8 mouse cellular contexts compared by ENCODE assay signal in the genomic region with DNA sequence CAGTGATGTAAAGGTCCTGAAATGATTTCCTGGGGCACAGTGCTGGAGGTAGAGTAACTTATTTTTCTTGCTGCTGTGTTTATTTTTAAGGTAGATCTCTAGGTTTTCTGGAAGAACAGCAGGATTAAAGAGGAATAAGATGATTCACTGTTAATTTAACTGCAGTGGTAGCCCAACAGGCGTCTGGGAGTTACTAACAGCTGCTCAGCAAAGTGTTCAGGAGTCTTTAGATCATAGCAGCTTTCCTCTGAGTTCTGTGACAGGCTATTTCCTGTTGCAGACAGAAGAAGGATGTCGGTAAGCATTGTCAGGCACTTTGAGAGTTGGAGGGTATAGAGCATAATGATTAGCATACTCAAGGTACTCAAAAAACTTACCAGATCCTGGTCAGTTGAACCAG. TPM values are rescaled to one million over a fixed set of nuclear protein-coding genes. Genes with fewer than 3 reads are reported as not detected.
DNase-seq lines count a peak whose midpoint lies in the region; ATAC-seq and TF ChIP-seq lines count a peak whose summit lies in the region.

No protein-coding gene starts in this region.

- TF ChIP-seq POLR2A in liver, adult 2 months (IDR thresholded peaks at IDR 0.05; ENCODE audit: extremely low read depth, insufficient read depth, low read length), result no peak

- H3K27me3 ChIP-seq in liver, adult 2 months (ENCODE audit: control insufficient read depth, insufficient read depth, low read length), result no peaks in the 10 kb centered on the region
- H3K27me3 ChIP-seq in embryonic facial prominence, embryonic 13.5 days, result no peaks in the 10 kb centered on the region
- no peaks in the 10 kb centered on the region for H3K27me3 ChIP-seq in intestine, embryonic 15.5 days (replicated peaks)
- H3K27me3 ChIP-seq in midbrain, embryonic 16.5 days (ENCODE audit: control insufficient read depth, insufficient read depth, low read depth, low read length), result no peaks in the 10 kb centered on the region

- WGBS in liver, adult 2 months, result 1% methylated on average over 2 of the region's 2 CpGs
- 5% methylated on average over 2 of the region's 2 CpGs for WGBS in embryonic facial prominence, embryonic 13.5 days
- 10% methylated on average over 2 of the region's 2 CpGs for WGBS in intestine, embryonic 15.5 days
- 0% methylated on average over 2 of the region's 2 CpGs for WGBS in midbrain, embryonic 16.5 days

- TF ChIP-seq CTCF in liver, adult 2 months (IDR thresholded peaks at IDR 0.05; ENCODE audit: low read depth, low read length), result no peak

- peaks cover 10% of the 10 kb centered on the region for H3K79me2 ChIP-seq in liver, adult 2 months (ENCODE audit: control insufficient read depth, insufficient read depth, low read length)

- H3K9me3 ChIP-seq in embryonic facial prominence, embryonic 13.5 days, result no peaks in the 10 kb centered on the region
- no peaks in the 10 kb centered on the region for H3K9me3 ChIP-seq in intestine, embryonic 15.5 days
- no peaks in the 10 kb centered on the region for H3K9me3 ChIP-seq in midbrain, embryonic 16.5 days (replicated peaks; ENCODE audit: control insufficient read depth, low read length, poor library complexity, severe bottlenecking)

- peak overlapping the region; percentile 70 for H3K4me2 ChIP-seq in embryonic facial prominence, embryonic 13.5 days
- peak overlapping the region; percentile 83 for H3K4me2 ChIP-seq in intestine, embryonic 15.5 days (replicated peaks)
- peak overlapping the region; percentile 89 for H3K4me2 ChIP-seq in midbrain, embryonic 16.5 days (ENCODE audit: low read length)

- H3K9ac ChIP-seq in liver, adult 2 months (ENCODE audit: low read depth, low read length), result peak overlapping the region; percentile 67
- H3K9ac ChIP-seq in embryonic facial prominence, embryonic 13.5 days, result peak overlapping the region; percentile 90
- 0 out of 2 replicates have a peak overlapping the region, but pooled peaks have one; percentile 79 for H3K9ac ChIP-seq in intestine, embryonic 15.5 days
- peak overlapping the region; percentile 95 for H3K9ac ChIP-seq in midbrain, embryonic 16.5 days (ENCODE audit: low read depth, low read length)

- no peak for DNase-seq in liver, adult 2 months (ENCODE audit: extremely low read depth, low read depth, low spot score)
- DNase-seq in liver, result no peak
- DNase-seq in adrenal gland, adult 2 months, result no peak
- DNase-seq in adrenal gland, adult 8-10 months, result no peak
- DNase-seq in testis, postnatal 10 days (ENCODE audit: low spot score), result no peak

- H3K27ac ChIP-seq in liver, adult 2 months (replicated peaks; ENCODE audit: insufficient read depth, low read depth, low read length), result peak overlapping the region; percentile 92
- no peak overlapping the region for H3K27ac ChIP-seq in embryonic facial prominence, embryonic 13.5 days
- no peak overlapping the region for H3K27ac ChIP-seq in intestine, embryonic 15.5 days
- H3K27ac ChIP-seq in midbrain, embryonic 16.5 days (ENCODE audit: low read length), result no peak overlapping the region

- peaks cover 14% of the 10 kb centered on the region for H3K4me1 ChIP-seq in liver, adult 2 months (ENCODE audit: control insufficient read depth, insufficient read depth, low read length)
- H3K4me1 ChIP-seq in embryonic facial prominence, embryonic 13.5 days, result peaks cover 18% of the 10 kb centered on the region
- H3K4me1 ChIP-seq in intestine, embryonic 15.5 days (replicated peaks), result peaks cover 3% of the 10 kb centered on the region; the same call in 1 of the 2 replicates
- H3K4me1 ChIP-seq in midbrain, embryonic 16.5 days (ENCODE audit: control insufficient read depth, insufficient read depth, low read length), result peaks cover 26% of the 10 kb centered on the region

- H3K4me3 ChIP-seq in liver, adult 2 months (ENCODE audit: insufficient read depth, low read depth, low read length), result peak overlapping the region; percentile 97
- peak overlapping the region; percentile 97 for H3K4me3 ChIP-seq in embryonic facial prominence, embryonic 13.5 days
- H3K4me3 ChIP-seq in intestine, embryonic 15.5 days (replicated peaks), result peak overlapping the region; percentile 99
- peak overlapping the region; percentile 91 for H3K4me3 ChIP-seq in midbrain, embryonic 16.5 days (ENCODE audit: low read depth, low read length)

- ATAC-seq in embryonic facial prominence, embryonic 13.5 days (ENCODE audit: insufficient number of reproducible peaks, insufficient read depth, low FRiP score, low TSS enrichment, low read depth), result no peak
- ATAC-seq in intestine, embryonic 15.5 days, result no peak
- no peak for ATAC-seq in midbrain, embryonic 16.5 days

- H3K36me3 ChIP-seq in liver, adult 2 months (ENCODE audit: control insufficient read depth, insufficient read depth, low read length), result no peaks in the 10 kb centered on the region
- no peaks in the 10 kb centered on the region for H3K36me3 ChIP-seq in embryonic facial prominence, embryonic 13.5 days
- H3K36me3 ChIP-seq in intestine, embryonic 15.5 days, result no peaks in the 10 kb centered on the region
- H3K36me3 ChIP-seq in midbrain, embryonic 16.5 days (ENCODE audit: control insufficient read depth, insufficient read depth, low read length), result no peaks in the 10 kb centered on the region

RNA-seq across cellular contexts. Expression of a gene that starts 1.5 kb away (rescaled TPM):
- 13.2 and 13.7 TPM in 2 replicates for total RNA-seq in liver, adult 2 months (2014; rRNA removed)
- 7.1 and 12.2 TPM in 2 replicates for polyA plus RNA-seq in liver, adult 2 months (2012; rRNA removed)
- 14.8 and 16.4 TPM in 2 replicates for polyA plus RNA-seq in embryonic facial prominence, embryonic 13.5 days (2015; fragmentation: Nextera tagmentation; extraction: Ambion mirVana)
- 16.1 and 17.8 TPM in 2 replicates for polyA plus RNA-seq in intestine, embryonic 15.5 days (2015; fragmentation: Nextera tagmentation; extraction: Ambion mirVana)
- 26.3 and 28.9 TPM in 2 replicates for polyA plus RNA-seq in midbrain, embryonic 16.5 days (2015; fragmentation: Nextera tagmentation; extraction: Ambion mirVana)
- total RNA-seq in adrenal gland, adult 2 months (2021), result 10 to 100 TPM; 23.2 to 38.3 TPM
- 21.6 and 27.2 TPM in 2 replicates for polyA plus RNA-seq in adrenal gland, adult 2 months (2012; rRNA removed)
- total RNA-seq in adrenal gland, adult 8-10 months (2022), result 10 to 100 TPM; 19.3 to 39.5 (median 34.2) TPM
